Mouse (Mus musculus): ENCODE results near the gene Lpar4.

Gene Lpar4

GRCm38 (mm10) chrX:106920175-106920827 lies at the start of gene Lpar4:
Gene Lpar4 (plus strand): TSS chrX:106920625.
- DNase-seq (ENCODE audit: low read depth, low spot score): peak; percentile 0

- DNase-seq (ENCODE audit: low read depth, low spot score): no peak
These were observed 49.0 kb upstream of the Lpar4 start for GRCm38 (mm10) chrX:106871426-106871825.

- DNase-seq (ENCODE audit: low read depth, low spot score): no peak
These were observed 48.5 kb upstream of the Lpar4 start for GRCm38 (mm10) chrX:106871894-106872293.

- DNase-seq (ENCODE audit: low read depth, low spot score): no peak
These were observed 48.1 kb upstream of the Lpar4 start for GRCm38 (mm10) chrX:106872315-106872714.

- DNase-seq (ENCODE audit: low read depth, low spot score): no peak
These were observed 22.6 kb upstream of the Lpar4 start for GRCm38 (mm10) chrX:106897707-106898275.

DNA sequence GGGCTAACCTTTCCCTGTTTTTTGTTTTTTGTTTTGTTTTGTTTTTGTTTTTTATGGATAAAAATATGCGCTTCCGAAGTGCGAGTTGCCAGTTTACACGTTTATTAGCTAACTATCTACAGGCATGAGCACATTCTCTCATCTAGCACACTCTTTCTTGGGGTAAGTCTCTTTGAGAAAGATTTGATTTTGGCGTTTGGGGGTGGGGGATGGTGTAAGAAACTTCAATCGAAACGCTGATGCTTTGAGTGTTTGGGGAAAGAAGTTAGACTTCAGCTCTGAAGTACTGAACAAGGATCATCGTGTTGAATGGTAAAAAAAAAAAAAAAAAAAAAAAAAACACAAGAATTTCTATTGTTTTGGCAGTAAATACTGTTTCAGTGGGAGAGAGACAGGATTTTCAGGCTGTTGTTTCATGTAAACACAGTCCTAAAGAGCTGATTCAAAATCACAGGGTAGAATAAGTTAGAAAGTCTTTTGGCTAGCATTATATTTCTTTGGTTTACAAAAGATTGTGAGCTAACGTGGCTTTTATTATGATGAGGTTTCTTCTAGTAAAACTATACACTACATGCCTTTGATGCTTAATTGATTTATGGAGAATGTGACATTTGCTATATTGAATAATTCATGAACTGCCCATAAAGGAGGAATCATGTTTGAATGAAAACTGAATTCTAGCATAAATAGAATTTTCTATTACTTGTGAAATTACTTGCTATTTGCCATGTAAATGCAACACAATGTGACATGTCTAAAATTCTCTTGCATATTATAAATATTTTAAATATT lies 599 bp downstream of the Lpar4 start:
- peak; percentile 0 for DNase-seq (ENCODE audit: low read depth, low spot score)

GRCm38 (mm10) chrX:106924572-106924971 lies 4.1 kb downstream of the Lpar4 start:
- no peak for DNase-seq (ENCODE audit: low read depth, low spot score)

DNA sequence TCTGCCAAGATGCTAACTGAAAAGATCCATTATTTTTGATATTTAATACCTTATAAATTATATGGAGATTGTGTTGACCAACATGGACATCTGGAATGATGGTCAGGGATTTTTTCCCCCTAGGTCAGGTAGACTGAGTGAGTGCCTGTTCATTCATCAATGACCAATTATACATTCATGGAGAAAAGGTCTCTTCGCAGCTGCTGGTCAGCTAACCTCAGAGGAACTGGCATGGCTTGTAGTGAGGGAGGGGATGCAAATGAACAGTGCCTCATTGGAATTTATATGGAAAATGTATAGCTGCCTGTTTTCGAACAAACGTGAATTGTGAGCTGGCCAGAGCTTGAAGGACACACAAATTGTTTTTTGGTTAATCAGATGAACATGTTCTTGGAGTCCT lies 18.9 kb downstream of the Lpar4 start:
- no peak for DNase-seq (ENCODE audit: low read depth, low spot score)

- no peak for DNase-seq (ENCODE audit: low read depth, low spot score)
These were observed 30.1 kb downstream of the Lpar4 start for GRCm38 (mm10) chrX:106950558-106950957.

- no peak for DNase-seq (ENCODE audit: low read depth, low spot score)
These were observed 30.6 kb downstream of the Lpar4 start for GRCm38 (mm10) chrX:106951016-106951415.

GRCm38 (mm10) chrX:106953840-106954239 lies 33.4 kb downstream of the Lpar4 start:
- no peak for DNase-seq (ENCODE audit: low read depth, low spot score)

DNA sequence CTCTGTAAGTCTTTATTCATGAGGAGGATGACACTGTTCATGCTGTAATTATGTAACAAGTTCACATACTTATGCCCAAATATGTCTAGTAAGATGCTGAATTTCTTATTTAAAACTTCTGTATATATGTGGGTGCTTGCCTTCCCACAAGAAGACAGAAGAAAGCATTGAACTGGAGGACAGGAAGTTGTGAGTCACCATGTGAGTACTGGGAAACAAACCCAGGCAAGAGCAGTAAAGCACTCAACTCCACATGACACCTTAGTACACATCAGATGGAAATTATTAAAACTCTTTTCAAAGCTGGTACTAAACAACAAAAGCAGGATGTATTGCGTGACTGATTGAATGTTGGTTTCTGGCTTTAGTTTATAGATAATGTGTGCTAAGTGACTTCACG lies 41.8 kb downstream of the Lpar4 start:
- peak; percentile 52 for DNase-seq (ENCODE audit: low read depth, low spot score)

DNA sequence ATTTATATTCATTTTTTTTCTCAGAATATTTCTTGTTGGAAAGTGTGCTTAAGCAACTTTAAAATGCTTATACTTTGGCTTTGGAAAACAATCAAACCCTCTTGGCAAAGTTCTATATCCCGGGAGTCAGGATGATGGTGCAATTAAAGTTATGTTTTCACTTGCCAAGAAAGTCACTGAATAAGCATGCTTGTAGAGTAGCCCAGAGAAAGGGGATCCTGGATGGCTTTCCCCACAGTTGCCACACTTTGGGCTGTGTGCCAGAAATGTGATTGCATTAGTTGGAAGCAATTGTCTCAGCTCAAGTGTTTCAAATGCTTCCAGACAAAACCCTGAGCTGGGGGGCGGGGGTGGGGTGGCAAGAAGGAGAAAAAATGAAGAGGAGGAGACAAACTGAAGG lies 43.9 kb downstream of the Lpar4 start:
- DNase-seq (ENCODE audit: low read depth, low spot score): no peak
